Mouse (Mus musculus) liver, embryonic 14.5 days (tissue): ENCODE results near the gene Dot1l. TPM values are rescaled to one million over a fixed set of nuclear protein-coding genes. Genes with fewer than 3 reads are reported as not detected.

Source experiments
- ATAC-seq: fragments of 200-750 bp; cut with Nextera tagmentation; 2 replicates; pipeline ENCODE4 v1.8.0; 2017; ENCODE audit warnings: moderate number of reproducible peaks, mild to moderate bottlenecking, moderate library complexity; ENCODE audit not compliant: insufficient read depth
- DNase-seq, 3 experiments: peaks; one replicate each; pipeline ENCODE4 v3.0.0-alpha.2; 2012 to 2013; ENCODE audit warnings: low read depth in 3 of 3, low spot score in 3 of 3
- H3K27ac ChIP-seq: fragments of 300-500 bp; sonication (generic); 2 replicates; pipeline ENCODE4 v1.5.1; 2014; ENCODE audit warnings: moderate library complexity, mild to moderate bottlenecking, control low read depth, inconsistent platforms
- H3K27me3 ChIP-seq: fragments of 300-500 bp; sonication (generic); 2 replicates; pipeline ENCODE4 v1.6.1; 2014; ENCODE audit warnings: mild to moderate bottlenecking, low read length, moderate library complexity; ENCODE audit not compliant: control insufficient read depth, insufficient read depth
- H3K36me3 ChIP-seq: fragments of 300-500 bp; sonication (generic); replicated peaks from 2 replicates; pipeline ENCODE4 v1.6.1; 2014; ENCODE audit warnings: low read depth; ENCODE audit not compliant: control insufficient read depth, insufficient read depth
- H3K4me1 ChIP-seq, 2 experiments: fragments of 200-500 bp in 1 of 2; fragments of 300-500 bp in 1 of 2; sonication (generic) in 1 of 2; replicated peaks; 2 replicates each; pipeline ENCODE4 v1.6.1; 2012 to 2014; ENCODE audit warnings: antibody characterized with exemption in 1 of 2, inconsistent platforms in 1 of 2, low read length in 1 of 2; ENCODE audit not compliant: control insufficient read depth in 2 of 2, insufficient read depth in 2 of 2
- H3K4me2 ChIP-seq: fragments of 300-500 bp; sonication (generic); 2 replicates; pipeline ENCODE4 v1.6.1; 2014; ENCODE audit warnings: low read depth, mild to moderate bottlenecking, control low read depth, moderate library complexity
- H3K4me3 ChIP-seq, 2 experiments: fragments of 200-500 bp in 1 of 2; fragments of 300-500 bp in 1 of 2; sonication (generic) in 1 of 2; 2 replicates each; pipeline ENCODE4 v1.5.1; 2012 to 2014; ENCODE audit warnings: low read depth in 2 of 2, low read length in 2 of 2, mild to moderate bottlenecking in 2 of 2, control low read depth in 1 of 2, inconsistent platforms in 1 of 2, moderate library complexity in 1 of 2; ENCODE audit not compliant: insufficient read depth in 1 of 2
- H3K9ac ChIP-seq: fragments of 300-500 bp; sonication (generic); replicated peaks from 2 replicates; pipeline ENCODE4 v1.6.1; 2014; ENCODE audit warnings: mild to moderate bottlenecking, control low read depth, moderate library complexity
- H3K9me3 ChIP-seq: fragments of 300-500 bp; sonication (generic); 2 replicates; pipeline ENCODE4 v1.6.1; 2016; ENCODE audit warnings: low read length, mixed read lengths; ENCODE audit not compliant: control insufficient read depth
- CTCF ChIP-seq: IDR thresholded peaks from 2 replicates; pipeline ENCODE4 v1.5.1; 2016; ENCODE audit warnings: antibody characterized with exemption, low read depth, control low read depth
- EP300 ChIP-seq: IDR thresholded peaks from 2 replicates; pipeline ENCODE4 v1.6.1; 2016; ENCODE audit warnings: antibody characterized with exemption, low read depth
- WGBS: fragments of 180-500 bp; shearing (Covaris S2); extraction: QIAGEN DNeasy Blood & Tissue Kit; methylation state at CpG from one replicate; pipeline ENCODE4 v1.1.7; 2014; ENCODE audit not compliant: insufficient replicate concordance; 5-methylcytosine and 5-hydroxymethylcytosine counted together
- polyA plus RNA-seq, 2 experiments: library from polyadenylated mRNA; depleted of rRNA in 1 of 2; stranded (reverse) in 1 of 2; unstranded in 1 of 2; fragments of >200 nt; fragmentation: Nextera tagmentation in 1 of 2; extraction: Ambion mirVana in 1 of 2; gene quantifications; 2 replicates each; pipeline versions ENCODE4 v1.2.1 to v1.2.3; 2012 to 2014

Dot1l gene
- polyA plus RNA-seq, 2 experiments = 7.1 to 11.6 TPM

GRCm38 (mm10) chr10:80784302-80784701 is 29.3 kb downstream of the Dot1l start:
- Histone ChIP-seq H3K4me3 (no peak overlapping the region), H3K9me3 (no peaks in the 10 kb centered on the region), H3K9ac (no peak overlapping the region), H3K4me1 (no peaks in the 10 kb centered on the region), H3K36me3 (peaks cover 74% of the 10 kb centered on the region), H3K27ac (no peak overlapping the region), H3K27me3 (no peaks in the 10 kb centered on the region), H3K4me2 (no peak overlapping the region)
- ATAC-seq = no peak
- TF ChIP-seq CTCF (no peak), EP300 (no peak)
- DNase-seq = no peak
- WGBS = 95% methylated on average over 2 of the region's 2 CpGs

- Histone ChIP-seq H3K9me3 (no peaks in the 10 kb centered on the region), H3K4me3 (no peak overlapping the region), H3K36me3 (peaks cover 72% of the 10 kb centered on the region), H3K9ac (no peak overlapping the region), H3K4me2 (no peak overlapping the region), H3K4me1 (no peaks in the 10 kb centered on the region), H3K27ac (no peak overlapping the region), H3K27me3 (no peaks in the 10 kb centered on the region)
- WGBS = 88% methylated on average over 12 of the region's 12 CpGs
- DNase-seq (no peak), ATAC-seq (no peak)
- TF ChIP-seq EP300 (no peak), CTCF (no peak)
Observed at GRCm38 (mm10) chr10:80784871-80785270, 29.9 kb downstream of the Dot1l start.

DNA sequence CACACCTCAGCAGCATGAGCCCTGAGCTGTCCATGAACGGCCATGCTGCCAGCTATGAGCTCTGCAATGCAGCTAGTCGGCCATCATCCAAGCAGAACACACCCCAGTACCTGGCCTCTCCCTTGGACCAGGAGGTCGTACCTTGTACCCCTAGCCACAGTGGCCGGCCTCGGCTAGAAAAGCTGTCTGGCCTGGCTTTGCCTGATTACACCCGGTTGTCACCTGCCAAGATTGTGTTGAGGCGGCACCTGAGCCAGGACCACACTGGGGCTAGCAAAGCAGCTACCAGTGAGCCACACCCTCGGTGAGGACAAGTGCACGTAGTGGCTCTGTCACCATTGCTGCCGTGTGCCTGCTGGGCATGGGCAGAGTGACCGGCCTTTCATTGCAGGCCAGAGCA is 31.0 kb downstream of the Dot1l start:
- Histone ChIP-seq H3K4me1 (no peaks in the 10 kb centered on the region), H3K9ac (no peak overlapping the region), H3K27me3 (no peaks in the 10 kb centered on the region), H3K36me3 (peaks cover 69% of the 10 kb centered on the region), H3K27ac (no peak overlapping the region), H3K4me3 (no peak overlapping the region), H3K9me3 (no peaks in the 10 kb centered on the region), H3K4me2 (no peak overlapping the region)
- TF ChIP-seq EP300 = no peak
- TF ChIP-seq CTCF = no peak
- 0 out of 2 replicates have a peak, but pooled peaks have one; percentile 9 for ATAC-seq
- no peak for DNase-seq
- WGBS = 90% methylated on average over 11 of the region's 11 CpGs

GRCm38 (mm10) chr10:80787517-80787916 is 32.5 kb downstream of the Dot1l start:
- TF ChIP-seq CTCF (no peak), EP300 (no peak)
- H3K27ac ChIP-seq = no peak overlapping the region
- H3K4me1 ChIP-seq = no peaks in the 10 kb centered on the region
- ATAC-seq = no peak
- peaks cover 60% of the 10 kb centered on the region for H3K36me3 ChIP-seq
- H3K9me3 ChIP-seq = no peaks in the 10 kb centered on the region
- no peaks in the 10 kb centered on the region for H3K27me3 ChIP-seq
- no peak overlapping the region for H3K4me2 ChIP-seq
- H3K9ac ChIP-seq = no peak overlapping the region
- H3K4me3 ChIP-seq = no peak overlapping the region
- no peak for DNase-seq
- WGBS = 66% methylated on average over 2 of the region's 2 CpGs

DNA sequence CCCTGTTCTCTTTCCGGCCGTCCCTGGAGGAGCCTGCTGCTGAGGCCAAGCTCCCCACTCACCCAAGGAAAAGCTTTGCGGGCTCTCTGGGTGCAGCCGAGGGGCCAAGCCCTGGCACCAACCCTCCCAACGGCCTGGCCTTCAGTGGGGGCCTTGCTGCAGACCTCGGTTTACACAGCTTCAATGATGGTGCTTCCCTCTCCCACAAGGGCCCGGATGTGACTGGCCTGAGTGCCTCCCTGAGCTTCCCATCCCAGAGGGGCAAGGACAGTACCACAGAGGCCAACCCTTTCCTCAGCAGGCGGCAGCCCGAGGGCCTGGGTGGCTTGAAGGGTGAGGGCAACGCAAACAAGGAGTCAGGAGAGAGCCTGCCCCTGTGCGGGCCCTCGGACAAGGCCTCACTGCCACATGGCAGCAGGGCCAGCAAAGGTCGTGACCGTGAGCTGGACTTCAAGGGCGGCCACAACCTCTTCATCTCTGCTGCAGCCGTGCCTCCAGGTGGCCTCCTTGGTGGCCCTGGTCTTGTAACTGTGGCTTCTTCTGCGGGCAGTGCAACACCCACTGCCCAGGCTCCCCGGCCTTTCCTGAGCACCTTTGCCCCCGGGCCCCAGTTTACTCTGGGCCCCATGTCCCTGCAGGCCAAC is 35.9 kb downstream of the Dot1l start:
- H3K27ac ChIP-seq = no peak overlapping the region
- WGBS = 81% methylated on average over 19 of the region's 19 CpGs
- DNase-seq (no peak), ATAC-seq (no peak)
- H3K9me3 ChIP-seq = no peaks in the 10 kb centered on the region
- no peaks in the 10 kb centered on the region for H3K4me1 ChIP-seq
- TF ChIP-seq CTCF (no peak), EP300 (no peak)
- H3K27me3 ChIP-seq = no peaks in the 10 kb centered on the region
- H3K36me3 ChIP-seq = peaks cover 43% of the 10 kb centered on the region
- no peak overlapping the region for H3K9ac ChIP-seq
- H3K4me2 ChIP-seq = no peak overlapping the region
- no peak overlapping the region for H3K4me3 ChIP-seq
